Mouse (Mus musculus) embryo, embryonic 11.5 days (tissue): ENCODE results near the gene Mcpt8.
A peak's percentile ranks its signal among the peaks of the same experiment; 100 is the strongest.
"Not testable (repeated sequence)": the region's sequence is repeated elsewhere in the genome, so short reads cannot be mapped to it uniquely, and the experiment has no call there.

Source experiments
- DNase-seq: peaks from one replicate; pipeline ENCODE4 v3.0.0-alpha.2; 2012; ENCODE audit warnings: low read depth, low spot score

Gene Mcpt8

GRCm38 (mm10) chr14:56085167-56085566 is at the start of gene Mcpt8:
Gene Mcpt8, minus strand, starts transcription at chr14:56085273.
- DNase-seq = no peak

GRCm38 (mm10) chr14:56133675-56134074 is 48.6 kb upstream of the Mcpt8 start:
- DNase-seq = not testable (repeated sequence)

GRCm38 (mm10) chr14:56132508-56132907 is 47.4 kb upstream of the Mcpt8 start, which contains the start of gene Gzmd:
Gene Gzmd, minus strand, starts transcription at chr14:56132608.
- DNase-seq = not testable (repeated sequence)

GRCm38 (mm10) chr14:56128341-56128740 is 43.3 kb upstream of the Mcpt8 start:
- DNase-seq = no peak

- no peak for DNase-seq
These were observed 38.4 kb upstream of the Mcpt8 start for GRCm38 (mm10) chr14:56123516-56123915.

GRCm38 (mm10) chr14:56120525-56120924 is 35.5 kb upstream of the Mcpt8 start, which contains the start of gene Gzme:
Gene Gzme, minus strand, starts transcription at chr14:56120625.
- no peak for DNase-seq

GRCm38 (mm10) chr14:56115531-56116310 is 30.6 kb upstream of the Mcpt8 start:
- not testable (repeated sequence) for DNase-seq

GRCm38 (mm10) chr14:56105447-56106180 is 20.5 kb upstream of the Mcpt8 start:
- DNase-seq = no peak

- DNase-seq = no peak
These were observed 19.9 kb upstream of the Mcpt8 start for GRCm38 (mm10) chr14:56105016-56105415.

GRCm38 (mm10) chr14:56103452-56103851 is 18.4 kb upstream of the Mcpt8 start:
- no peak for DNase-seq

- no peak for DNase-seq
These were observed 17.3 kb upstream of the Mcpt8 start, which contains the start of gene Ctsg for GRCm38 (mm10) chr14:56102386-56102785. Gene Ctsg, minus strand, starts transcription at chr14:56102574.

GRCm38 (mm10) chr14:56098940-56099339 is 13.9 kb upstream of the Mcpt8 start:
- DNase-seq = peak; percentile 3

- no peak for DNase-seq
These were observed 12.5 kb upstream of the Mcpt8 start for GRCm38 (mm10) chr14:56097597-56097996.

GRCm38 (mm10) chr14:56093353-56093752 is 8.3 kb upstream of the Mcpt8 start:
- DNase-seq = no peak

GRCm38 (mm10) chr14:56086711-56087110 is 1.6 kb upstream of the Mcpt8 start:
- DNase-seq = no peak

- no peak for DNase-seq
These were observed 3.1 kb downstream of the Mcpt8 start for GRCm38 (mm10) chr14:56082016-56082415.

- DNase-seq = not testable (repeated sequence)
These were observed 22.9 kb downstream of the Mcpt8 start, which contains the start of gene Mcpt4 for GRCm38 (mm10) chr14:56062213-56062612. Gene Mcpt4, minus strand, starts transcription at chr14:56062313.

GRCm38 (mm10) chr14:56057722-56058121 is 27.4 kb downstream of the Mcpt8 start:
- DNase-seq = no peak

- no peak for DNase-seq
These were observed 29.7 kb downstream of the Mcpt8 start for GRCm38 (mm10) chr14:56055408-56055807.

- not testable (repeated sequence) for DNase-seq
These were observed 43.3 kb downstream of the Mcpt8 start, which contains the start of gene Mcpt2 for GRCm38 (mm10) chr14:56041792-56042191. Gene Mcpt2, plus strand, starts transcription at chr14:56042041.

- no peak for DNase-seq
These were observed 50.6 kb downstream of the Mcpt8 start for GRCm38 (mm10) chr14:56034433-56034832.
